Mouse (Mus musculus) lung, embryonic 16.5 days (tissue): ENCODE results near the gene Rhof. TPM values are rescaled to one million over a fixed set of nuclear protein-coding genes. Genes with fewer than 3 reads are reported as not detected.

Source experiments
- ATAC-seq: fragments of 200-750 bp; cut with Nextera tagmentation; 2 replicates; pipeline ENCODE4 v1.8.0; 2017; ENCODE audit warnings: low read depth, mild to moderate bottlenecking, moderate library complexity
- H3K27ac ChIP-seq: fragments of 300-500 bp; sonication (generic); 2 replicates; pipeline ENCODE4 v1.5.1; 2014; ENCODE audit warnings: mild to moderate bottlenecking, control low read depth, low read length
- H3K27me3 ChIP-seq: fragments of 300-500 bp; sonication (generic); 2 replicates; pipeline ENCODE4 v1.6.1; 2014; ENCODE audit warnings: low read depth, low read length, mixed read lengths; ENCODE audit not compliant: control insufficient read depth, insufficient read depth
- H3K36me3 ChIP-seq: fragments of 300-500 bp; sonication (generic); 2 replicates; pipeline ENCODE4 v1.6.1; 2014; ENCODE audit warnings: low read length; ENCODE audit not compliant: control insufficient read depth, insufficient read depth
- H3K4me1 ChIP-seq: fragments of 300-500 bp; sonication (generic); replicated peaks from 2 replicates; pipeline ENCODE4 v1.6.1; 2014; ENCODE audit warnings: low read length, mixed read lengths; ENCODE audit not compliant: control insufficient read depth, insufficient read depth
- H3K4me2 ChIP-seq: fragments of 300-500 bp; sonication (generic); 2 replicates; pipeline ENCODE4 v1.6.1; 2014; ENCODE audit warnings: low read depth, low read length, control low read depth
- H3K4me3 ChIP-seq: fragments of 300-500 bp; sonication (generic); 2 replicates; pipeline ENCODE4 v1.5.1; 2014; ENCODE audit warnings: mild to moderate bottlenecking, low read length, control low read depth
- H3K9ac ChIP-seq: fragments of 300-500 bp; sonication (generic); 2 replicates; pipeline ENCODE4 v1.6.1; 2014; ENCODE audit warnings: low read length, control low read depth
- H3K9me3 ChIP-seq: fragments of 300-500 bp; sonication (generic); 2 replicates; pipeline ENCODE4 v1.6.1; 2016; ENCODE audit warnings: low read length; ENCODE audit not compliant: control insufficient read depth
- WGBS: fragments of 180-500 bp; shearing (Covaris S2); extraction: QIAGEN DNeasy Blood & Tissue Kit; methylation state at CpG from one replicate; pipeline ENCODE4 v1.1.7; 2014; 5-methylcytosine and 5-hydroxymethylcytosine counted together
- polyA plus RNA-seq: library from polyadenylated mRNA; unstranded; fragments of >200 nt; fragmentation: Nextera tagmentation; extraction: Ambion mirVana; gene quantifications from 2 replicates; pipeline ENCODE4 v1.2.1, GENCODE M21; 2015

Rhof gene
- polyA plus RNA-seq, 1 experiment from 2014 or later: 5.3 TPM

DNA sequence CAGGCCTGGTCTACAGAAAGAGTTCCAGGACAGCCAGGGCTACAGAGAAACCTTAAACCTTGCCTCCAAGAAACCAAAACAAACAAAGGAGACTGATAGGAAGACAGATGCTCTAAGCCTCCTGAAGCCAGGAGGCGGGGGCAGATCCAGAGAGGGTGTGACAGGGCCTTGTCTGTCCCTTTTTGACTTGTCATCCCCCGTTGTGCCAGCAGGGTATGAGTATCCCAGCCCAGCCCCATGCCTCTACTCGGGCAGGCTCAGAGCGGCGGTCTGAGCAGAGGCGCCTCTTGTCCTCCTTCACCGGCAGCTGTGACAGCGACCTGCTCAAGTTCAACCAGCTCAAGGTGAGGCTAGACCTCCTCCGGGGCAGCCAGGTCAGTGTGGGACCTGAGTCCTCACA lies 30.4 kb upstream of the Rhof start:
- 62% methylated on average over 9 of the region's 9 CpGs for WGBS
- ATAC-seq: no peak
- Histone ChIP-seq H3K36me3 (peaks cover 66% of the 10 kb centered on the region), H3K4me3 (no peak overlapping the region), H3K9ac (no peak overlapping the region), H3K4me1 (no peaks in the 10 kb centered on the region), H3K9me3 (no peaks in the 10 kb centered on the region), H3K4me2 (no peak overlapping the region), H3K27me3 (no peaks in the 10 kb centered on the region), H3K27ac (no peak overlapping the region)

- no peak for ATAC-seq
- H3K9ac ChIP-seq: no peak overlapping the region
- 85% methylated on average over 11 of the region's 15 CpGs for WGBS
- no peaks in the 10 kb centered on the region for H3K9me3 ChIP-seq
- H3K4me1 ChIP-seq: no peaks in the 10 kb centered on the region
- no peak overlapping the region for H3K4me2 ChIP-seq
- no peak overlapping the region for H3K27ac ChIP-seq
- peaks cover 66% of the 10 kb centered on the region for H3K36me3 ChIP-seq
- H3K4me3 ChIP-seq: no peak overlapping the region
- no peaks in the 10 kb centered on the region for H3K27me3 ChIP-seq
These were observed 27.8 kb upstream of the Rhof start for GRCm38 (mm10) chr5:123160341-123160740.

DNA sequence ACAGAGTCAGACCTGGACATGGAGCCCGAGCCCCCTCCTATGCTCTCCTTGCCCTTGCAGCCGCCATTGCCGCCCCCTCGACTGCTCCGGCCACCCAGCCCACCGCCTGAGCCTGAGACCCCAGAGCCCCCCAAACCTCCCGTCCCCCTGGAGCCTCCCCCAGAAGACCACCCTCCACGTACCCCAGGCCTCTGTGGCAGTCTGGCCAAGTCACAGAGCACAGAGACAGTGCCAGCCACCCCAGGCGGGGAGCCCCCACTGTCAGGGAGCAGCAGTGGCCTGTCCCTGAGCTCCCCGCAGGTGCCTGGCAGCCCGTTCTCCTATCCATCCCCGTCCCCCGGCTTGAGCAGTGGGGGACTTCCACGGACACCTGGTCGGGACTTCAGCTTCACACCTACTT lies 27.4 kb upstream of the Rhof start:
- no peaks in the 10 kb centered on the region for H3K4me1 ChIP-seq
- WGBS: 91% methylated on average over 15 of the region's 15 CpGs
- H3K27ac ChIP-seq: no peak overlapping the region
- H3K4me3 ChIP-seq: no peak overlapping the region
- ATAC-seq: no peak
- no peak overlapping the region for H3K9ac ChIP-seq
- H3K27me3 ChIP-seq: no peaks in the 10 kb centered on the region
- H3K4me2 ChIP-seq: no peak overlapping the region
- peaks cover 66% of the 10 kb centered on the region for H3K36me3 ChIP-seq
- H3K9me3 ChIP-seq: no peaks in the 10 kb centered on the region

GRCm38 (mm10) chr5:123159446-123159845 lies 27.0 kb upstream of the Rhof start:
- no peaks in the 10 kb centered on the region for H3K4me1 ChIP-seq
- H3K4me2 ChIP-seq: no peak overlapping the region
- no peaks in the 10 kb centered on the region for H3K27me3 ChIP-seq
- no peak overlapping the region for H3K27ac ChIP-seq
- H3K4me3 ChIP-seq: no peak overlapping the region
- no peak for ATAC-seq
- H3K9ac ChIP-seq: no peak overlapping the region
- peaks cover 65% of the 10 kb centered on the region for H3K36me3 ChIP-seq
- no peaks in the 10 kb centered on the region for H3K9me3 ChIP-seq
- WGBS: 90% methylated on average over 4 of the region's 4 CpGs

DNA sequence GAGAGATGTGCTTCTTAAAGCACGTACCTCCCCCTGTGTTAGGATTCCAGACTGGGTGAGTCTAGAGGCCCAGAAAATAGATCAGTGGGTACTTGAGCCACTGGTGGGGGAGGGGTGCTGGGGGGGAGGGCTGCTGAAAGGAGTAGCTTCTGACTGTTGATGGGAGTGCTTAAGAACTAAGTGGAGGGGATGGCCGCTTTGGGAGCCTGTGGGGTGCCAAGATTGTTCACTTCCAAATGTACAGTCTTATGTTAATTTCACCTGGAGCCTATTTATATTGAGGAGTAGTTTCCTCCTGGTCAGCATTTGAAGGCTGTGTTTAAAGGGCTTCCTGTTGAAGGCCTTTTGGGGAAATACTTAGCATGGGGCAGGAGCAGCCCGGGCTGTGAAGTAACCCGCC lies 25.5 kb upstream of the Rhof start:
- no peak for ATAC-seq
- Histone ChIP-seq H3K4me2 (no peak overlapping the region), H3K27me3 (no peaks in the 10 kb centered on the region), H3K9ac (no peak overlapping the region), H3K9me3 (no peaks in the 10 kb centered on the region), H3K4me3 (no peak overlapping the region), H3K36me3 (peaks cover 63% of the 10 kb centered on the region), H3K4me1 (no peaks in the 10 kb centered on the region), H3K27ac (no peak overlapping the region)
- 83% methylated on average over 4 of the region's 4 CpGs for WGBS

DNA sequence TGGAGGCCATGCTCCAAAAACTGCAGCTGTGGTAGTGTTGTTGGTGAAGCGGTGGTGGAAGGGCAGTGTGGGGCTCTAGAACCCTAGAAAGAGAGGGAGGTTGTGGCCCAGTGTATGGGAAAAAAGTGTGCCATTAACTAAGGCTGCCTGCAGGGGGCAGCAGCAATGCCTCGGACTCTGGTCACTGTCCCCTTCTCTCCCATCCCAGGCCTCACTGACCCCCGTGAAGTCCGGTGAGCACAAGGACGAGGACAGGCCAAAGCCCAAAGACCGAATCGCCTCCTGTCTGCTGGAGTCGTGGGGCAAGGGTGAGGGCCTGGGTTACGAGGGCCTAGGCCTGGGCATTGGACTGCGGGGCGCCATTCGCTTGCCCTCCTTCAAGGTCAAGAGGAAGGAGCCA lies 24.3 kb upstream of the Rhof start:
- Histone ChIP-seq H3K27me3 (no peaks in the 10 kb centered on the region), H3K4me2 (no peak overlapping the region)
- 87% methylated on average over 12 of the region's 12 CpGs for WGBS

GRCm38 (mm10) chr5:123155425-123155824 lies 22.9 kb upstream of the Rhof start:
- Histone ChIP-seq H3K27ac (no peak overlapping the region), H3K9ac (no peak overlapping the region), H3K4me1 (peaks cover 11% of the 10 kb centered on the region), H3K36me3 (peaks cover 69% of the 10 kb centered on the region), H3K27me3 (no peaks in the 10 kb centered on the region), H3K9me3 (no peaks in the 10 kb centered on the region), H3K4me2 (no peak overlapping the region), H3K4me3 (no peak overlapping the region)
- ATAC-seq: peak; percentile 39
- 31% methylated on average over 7 of the region's 7 CpGs for WGBS

More for the DNA sequence above, 24.3 kb upstream of the Rhof start:
- no peaks in the 10 kb centered on the region for H3K9me3 ChIP-seq
- no peaks in the 10 kb centered on the region for H3K4me1 ChIP-seq
- H3K9ac ChIP-seq: no peak overlapping the region
- peaks cover 72% of the 10 kb centered on the region for H3K36me3 ChIP-seq
- ATAC-seq: no peak
- H3K27ac ChIP-seq: no peak overlapping the region
- H3K4me3 ChIP-seq: no peak overlapping the region

DNA sequence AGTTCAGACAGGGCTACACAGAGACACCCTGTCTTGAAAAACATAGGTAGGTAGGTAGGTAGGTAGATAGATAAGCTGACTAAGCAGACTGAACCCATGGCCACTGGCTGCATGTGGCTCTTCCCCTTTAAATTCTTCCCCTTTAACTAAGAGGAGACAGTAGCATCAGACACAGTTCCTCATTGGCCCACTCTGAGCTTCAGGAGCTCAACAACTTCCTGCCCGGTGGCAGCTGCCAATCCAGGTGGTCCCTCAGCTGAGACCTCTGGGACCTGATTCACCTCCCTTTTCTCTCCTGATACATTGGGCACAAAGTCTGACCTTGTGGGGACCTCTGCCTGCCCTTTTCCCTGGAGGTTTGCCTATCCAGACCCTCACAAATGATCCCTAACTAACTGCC lies 20.4 kb upstream of the Rhof start:
- Histone ChIP-seq H3K4me1 (peaks cover 32% of the 10 kb centered on the region), H3K9me3 (no peaks in the 10 kb centered on the region), H3K9ac (no peak overlapping the region), H3K36me3 (peaks cover 51% of the 10 kb centered on the region), H3K27me3 (no peaks in the 10 kb centered on the region), H3K27ac (no peak overlapping the region), H3K4me3 (no peak overlapping the region), H3K4me2 (no peak overlapping the region)
- ATAC-seq: no peak
- 65% methylated on average over 1 of the region's 1 CpGs for WGBS

GRCm38 (mm10) chr5:123151707-123152362 lies 19.3 kb upstream of the Rhof start:
- H3K4me1 ChIP-seq: peaks cover 32% of the 10 kb centered on the region

More at GRCm38 (mm10) chr5:123151707-123152362, 19.3 kb upstream of the Rhof start:
- Histone ChIP-seq H3K9me3 (no peaks in the 10 kb centered on the region), H3K4me3 (no peak overlapping the region), H3K27ac (no peak overlapping the region), H3K4me2 (no peak overlapping the region), H3K36me3 (peaks cover 44% of the 10 kb centered on the region), H3K9ac (no peak overlapping the region; the same call in 1 of the 2 replicates), H3K27me3 (no peaks in the 10 kb centered on the region)
- ATAC-seq: no peak
- WGBS: 91% methylated on average over 17 of the region's 19 CpGs
